ENCODE assay signal across 10 mouse cellular contexts in genomic region chr11:73326485-73326886, GRCm38 (mm10). TPM values are rescaled to one million over a fixed set of nuclear protein-coding genes. Genes with fewer than 3 reads are reported as not detected.
DNase-seq lines count a peak whose midpoint lies in the region; ATAC-seq and TF ChIP-seq lines count a peak whose summit lies in the region.
"Had no signal": no experiment of that assay in that cellular context is flagged by ENCODE, and none has a peak within 500 bp of the region (broad histone marks: within the 10 kb centered on the region; RNA-seq: fewer than 3 reads in every experiment).

No protein-coding gene starts in this region.

- H3K36me3 ChIP-seq in forebrain, postnatal 0 days (ENCODE audit: insufficient read depth): no peaks in the 10 kb centered on the region
- H3K36me3 ChIP-seq: G1E had no signal

- peak overlapping the region; percentile 88 for H3K27ac ChIP-seq in brown adipose tissue, adult 24 weeks (replicated peaks; ENCODE audit: low read depth, low read length)
- no peak overlapping the region for H3K27ac ChIP-seq in forebrain, postnatal 0 days (ENCODE audit: low read depth, low read length)

- ATAC-seq in megakaryocyte progenitor cell, adult 5-6 weeks (replicated peaks; ENCODE audit: poor library complexity): peak; percentile 74
- no peak for ATAC-seq in forebrain, postnatal 0 days
- no peak for ATAC-seq in activated CD4-positive, CD25-positive, alpha-beta regulatory T cell, adult 4 months

- 72% methylated on average over 12 of the region's 12 CpGs for WGBS in forebrain, postnatal 0 days

- no peak overlapping the region for H3K4me2 ChIP-seq in forebrain, postnatal 0 days (ENCODE audit: low read depth)

- H3K4me1 ChIP-seq in brown adipose tissue, adult 24 weeks (ENCODE audit: control insufficient read depth, insufficient read depth, insufficient read length, low read length): peaks cover 3% of the 10 kb centered on the region; the same call in 1 of the 2 replicates
- H3K4me1 ChIP-seq in forebrain, postnatal 0 days (ENCODE audit: insufficient read depth): no peaks in the 10 kb centered on the region

- H3K4me3 ChIP-seq in brown adipose tissue, adult 24 weeks (ENCODE audit: insufficient read depth, low read depth, low read length): peak overlapping the region; percentile 39
- H3K4me3 ChIP-seq in forebrain, postnatal 0 days (ENCODE audit: low read depth, low read length): no peak overlapping the region
- H3K4me3 ChIP-seq: erythroblast, embryonic 14.5 days had no signal

- peak; percentile 29 for DNase-seq in heart, adult 8-10 months (ENCODE audit: low spot score)
- no peak for DNase-seq in heart, postnatal 4 days
- DNase-seq in kidney, postnatal 4 days: peak; percentile 44 to 68
- DNase-seq in forebrain, postnatal 0 days: no peak
- DNase-seq in right cerebral cortex, postnatal 14 days: no peak

- TF ChIP-seq CTCF in forebrain, postnatal 0 days (IDR thresholded peaks at IDR 0.05; ENCODE audit: low read depth): no peak

- H3K9ac ChIP-seq in forebrain, postnatal 0 days: no peak overlapping the region

- no peaks in the 10 kb centered on the region for H3K9me3 ChIP-seq in forebrain, postnatal 0 days (ENCODE audit: low read length)

- H3K27me3 ChIP-seq in forebrain, postnatal 0 days (ENCODE audit: insufficient read depth, low read length): no peaks in the 10 kb centered on the region

RNA-seq across cellular contexts. Expression of gene Aspa, which starts 2.9 kb away (rescaled TPM):
- 1 to 10 TPM; 2.5 to 3.4 (median 2.8) TPM for total RNA-seq in heart, adult 8-10 months (2022)
- under 1 TPM; 0.27 to 0.57 TPM for total RNA-seq in heart, postnatal 4 days (2021)
- polyA plus RNA-seq in brown adipose tissue, adult 24 weeks (2012; ENCODE audit: insufficient read depth, insufficient read length, missing spikeins): 163 and 192 TPM in 2 replicates
- total RNA-seq in megakaryocyte progenitor cell, adult 5-6 weeks (2015): not detected in 2 replicates
- 1.9 TPM in 1 of 2 replicates, not detected in the other for total RNA-seq in megakaryocyte progenitor cell, adult 5-6 weeks (2017)
- 3.5 and 4.3 TPM in 2 replicates for total RNA-seq in forebrain, postnatal 0 days (2014; rRNA removed)
- 4.0 and 4.1 TPM in 2 replicates for polyA plus RNA-seq in forebrain, postnatal 0 days (2015; fragmentation: Nextera tagmentation; extraction: Ambion mirVana)
- polyA plus RNA-seq in activated CD4-positive, CD25-positive, alpha-beta regulatory T cell, adult 4 months (2017; shearing (Covaris generic)): under 1 TPM in 1 of 2 experiments, not detected in 1; 0.08 TPM
- polyA plus RNA-seq: erythroblast, embryonic 14.5 days; G1E had no signal

RNA-seq across cellular contexts. Expression of gene Gm49340, which starts 3.1 kb away (rescaled TPM):
- total RNA-seq in heart, adult 8-10 months (2022): not detected
- total RNA-seq in heart, postnatal 4 days (2021): not detected
- polyA plus RNA-seq in brown adipose tissue, adult 24 weeks (2012; ENCODE audit: insufficient read depth, insufficient read length, missing spikeins): 0.48 TPM in 1 of 2 replicates, not detected in the other
- not detected in 2 replicates for total RNA-seq in megakaryocyte progenitor cell, adult 5-6 weeks (2015)
- total RNA-seq in megakaryocyte progenitor cell, adult 5-6 weeks (2017): not detected in 2 replicates
- total RNA-seq in forebrain, postnatal 0 days (2014; rRNA removed): not detected in 2 replicates
- polyA plus RNA-seq in forebrain, postnatal 0 days (2015; fragmentation: Nextera tagmentation; extraction: Ambion mirVana): not detected in 2 replicates
- polyA plus RNA-seq in activated CD4-positive, CD25-positive, alpha-beta regulatory T cell, adult 4 months (2017; shearing (Covaris generic)): not detected
- total RNA-seq: G1E had no signal
- polyA plus RNA-seq: erythroblast, embryonic 14.5 days; G1E had no signal

RNA-seq across cellular contexts. Expression of gene Spata22, which starts 3.1 kb away (rescaled TPM):
- not detected for total RNA-seq in heart, adult 8-10 months (2022)
- not detected for total RNA-seq in heart, postnatal 4 days (2021)
- polyA plus RNA-seq in brown adipose tissue, adult 24 weeks (2012; ENCODE audit: insufficient read depth, insufficient read length, missing spikeins): 8.6 and 10.5 TPM in 2 replicates
- not detected in 2 replicates for total RNA-seq in megakaryocyte progenitor cell, adult 5-6 weeks (2015)
- not detected in 2 replicates for total RNA-seq in megakaryocyte progenitor cell, adult 5-6 weeks (2017)
- total RNA-seq in forebrain, postnatal 0 days (2014; rRNA removed): 0.15 TPM in 1 of 2 replicates, not detected in the other
- polyA plus RNA-seq in forebrain, postnatal 0 days (2015; fragmentation: Nextera tagmentation; extraction: Ambion mirVana): 0.12 TPM in 1 of 2 replicates, not detected in the other
- not detected for polyA plus RNA-seq in activated CD4-positive, CD25-positive, alpha-beta regulatory T cell, adult 4 months (2017; shearing (Covaris generic))
- total RNA-seq: G1E had no signal
- polyA plus RNA-seq: erythroblast, embryonic 14.5 days; G1E had no signal

RNA-seq across cellular contexts. Expression of gene Olfr20, which starts 24.1 kb away (rescaled TPM):
- not detected for total RNA-seq in heart, adult 8-10 months (2022)
- not detected for total RNA-seq in heart, postnatal 4 days (2021)
- polyA plus RNA-seq in brown adipose tissue, adult 24 weeks (2012; ENCODE audit: insufficient read depth, insufficient read length, missing spikeins): not detected in 2 replicates
- not detected in 2 replicates for total RNA-seq in megakaryocyte progenitor cell, adult 5-6 weeks (2015)
- total RNA-seq in megakaryocyte progenitor cell, adult 5-6 weeks (2017): not detected in 2 replicates
- not detected in 2 replicates for total RNA-seq in forebrain, postnatal 0 days (2014; rRNA removed)
- polyA plus RNA-seq in forebrain, postnatal 0 days (2015; fragmentation: Nextera tagmentation; extraction: Ambion mirVana): not detected in 2 replicates
- not detected for polyA plus RNA-seq in activated CD4-positive, CD25-positive, alpha-beta regulatory T cell, adult 4 months (2017; shearing (Covaris generic))
- polyA plus RNA-seq: erythroblast, embryonic 14.5 days; G1E had no signal

RNA-seq across cellular contexts. Expression of gene Olfr376, which starts 44.6 kb away (rescaled TPM):
- not detected for total RNA-seq in heart, adult 8-10 months (2022)
- total RNA-seq in heart, postnatal 4 days (2021): not detected
- polyA plus RNA-seq in brown adipose tissue, adult 24 weeks (2012; ENCODE audit: insufficient read depth, insufficient read length, missing spikeins): not detected in 2 replicates
- not detected in 2 replicates for total RNA-seq in megakaryocyte progenitor cell, adult 5-6 weeks (2015)
- total RNA-seq in megakaryocyte progenitor cell, adult 5-6 weeks (2017): not detected in 2 replicates
- total RNA-seq in forebrain, postnatal 0 days (2014; rRNA removed): not detected in 2 replicates
- polyA plus RNA-seq in forebrain, postnatal 0 days (2015; fragmentation: Nextera tagmentation; extraction: Ambion mirVana): not detected in 2 replicates
- polyA plus RNA-seq in activated CD4-positive, CD25-positive, alpha-beta regulatory T cell, adult 4 months (2017; shearing (Covaris generic)): not detected
- polyA plus RNA-seq: erythroblast, embryonic 14.5 days; G1E had no signal

Comparison
In these comparisons a context has a peak if more than half of its experiments do, and no peak if none do; other contexts are left out.
1. DNase-seq: peak in heart, adult 8-10 months (single experiment) and kidney, postnatal 4 days (2 of 2); none in heart, postnatal 4 days (single experiment), forebrain, postnatal 0 days (single experiment) and right cerebral cortex, postnatal 14 days (single experiment).